Mouse (Mus musculus) lung, embryonic 14.5 days (tissue): ENCODE data around the gene Pabpn1l. TPM values are rescaled to one million over a fixed set of nuclear protein-coding genes. Genes with fewer than 3 reads are reported as not detected.

Source experiments
- ATAC-seq: fragments of 200-750 bp; cut with Nextera tagmentation; 2 replicates; pipeline ENCODE4 v1.8.0; 2017; ENCODE audit warnings: mild to moderate bottlenecking, moderate TSS enrichment, moderate library complexity; ENCODE audit not compliant: insufficient read depth
- DNase-seq: peaks from one replicate; pipeline ENCODE4 v3.0.0-alpha.2; 2015
- H3K27ac ChIP-seq: fragments of 300-500 bp; sonication (generic); 2 replicates; pipeline ENCODE4 v1.5.1; 2014; ENCODE audit warnings: low read depth, mild to moderate bottlenecking, moderate library complexity
- H3K27me3 ChIP-seq: fragments of 300-500 bp; sonication (generic); 2 replicates; pipeline ENCODE4 v1.6.1; 2014; ENCODE audit warnings: low read length, control low read depth; ENCODE audit not compliant: insufficient read depth
- H3K36me3 ChIP-seq: fragments of 300-500 bp; sonication (generic); 2 replicates; pipeline ENCODE4 v1.6.1; 2014; ENCODE audit warnings: control low read depth; ENCODE audit not compliant: insufficient read depth
- H3K4me1 ChIP-seq: fragments of 300-500 bp; sonication (generic); 2 replicates; pipeline ENCODE4 v1.6.1; 2014; ENCODE audit warnings: antibody characterized with exemption, control low read depth; ENCODE audit not compliant: insufficient read depth
- H3K4me2 ChIP-seq: fragments of 300-500 bp; sonication (generic); 2 replicates; pipeline ENCODE4 v1.6.1; 2014; ENCODE audit warnings: mild to moderate bottlenecking
- H3K4me3 ChIP-seq: fragments of 300-500 bp; sonication (generic); 2 replicates; pipeline ENCODE4 v1.5.1; 2014; ENCODE audit warnings: low read depth, low read length
- H3K9ac ChIP-seq: fragments of 300-500 bp; sonication (generic); 2 replicates; pipeline ENCODE4 v1.6.1; 2014
- H3K9me3 ChIP-seq: fragments of 300-500 bp; sonication (generic); 2 replicates; pipeline ENCODE4 v1.6.1; 2016; ENCODE audit warnings: low read depth, low read length, control low read depth
- CTCF ChIP-seq: IDR thresholded peaks from 2 replicates; pipeline ENCODE4 v1.5.1; 2016; ENCODE audit warnings: antibody characterized with exemption, low read depth
- WGBS: fragments of 180-500 bp; shearing (Covaris S2); extraction: QIAGEN DNeasy Blood & Tissue Kit; methylation state at CpG from one replicate; pipeline ENCODE4 v1.1.7; 2014; 5-methylcytosine and 5-hydroxymethylcytosine counted together
- polyA plus RNA-seq: library from polyadenylated mRNA; unstranded; fragments of >200 nt; fragmentation: Nextera tagmentation; extraction: Ambion mirVana; gene quantifications from 2 replicates; pipeline ENCODE4 v1.2.1, GENCODE M21; 2014

Pabpn1l gene
- polyA plus RNA-seq, 1 experiment from 2014 or later: not detected

DNA sequence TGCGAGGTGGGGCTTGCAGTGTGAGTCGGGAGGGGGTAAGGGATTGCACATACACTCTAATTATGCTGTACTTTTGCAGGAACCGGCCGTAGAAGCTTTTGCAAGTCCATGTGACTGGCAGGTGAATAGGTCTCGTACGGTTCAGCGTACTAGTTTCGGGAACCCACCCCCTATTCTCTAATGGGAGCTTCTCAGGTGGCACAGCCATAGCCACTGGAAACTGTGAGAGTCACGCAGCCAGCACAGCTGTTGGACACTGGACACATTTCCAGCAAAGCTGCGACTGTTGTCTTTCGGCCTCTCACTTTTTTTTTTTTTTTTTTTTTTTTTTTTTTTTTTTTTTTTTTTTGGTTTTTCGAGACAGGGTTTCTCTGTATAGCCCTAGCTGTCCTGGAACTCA, 15.7 kb downstream of the Pabpn1l start:
- no peaks in the 10 kb centered on the region for H3K9me3 ChIP-seq
- H3K4me1 ChIP-seq: peaks cover 3% of the 10 kb centered on the region; the same call in 1 of the 2 replicates
- H3K4me2 ChIP-seq: no peak overlapping the region
- no peak for DNase-seq
- no peak overlapping the region for H3K4me3 ChIP-seq
- H3K27me3 ChIP-seq: no peaks in the 10 kb centered on the region
- WGBS: 80% methylated on average over 11 of the region's 12 CpGs
- ATAC-seq: no peak
- TF ChIP-seq CTCF: no peak
- no peak overlapping the region for H3K9ac ChIP-seq
- no peak overlapping the region for H3K27ac ChIP-seq
- no peaks in the 10 kb centered on the region for H3K36me3 ChIP-seq

DNA sequence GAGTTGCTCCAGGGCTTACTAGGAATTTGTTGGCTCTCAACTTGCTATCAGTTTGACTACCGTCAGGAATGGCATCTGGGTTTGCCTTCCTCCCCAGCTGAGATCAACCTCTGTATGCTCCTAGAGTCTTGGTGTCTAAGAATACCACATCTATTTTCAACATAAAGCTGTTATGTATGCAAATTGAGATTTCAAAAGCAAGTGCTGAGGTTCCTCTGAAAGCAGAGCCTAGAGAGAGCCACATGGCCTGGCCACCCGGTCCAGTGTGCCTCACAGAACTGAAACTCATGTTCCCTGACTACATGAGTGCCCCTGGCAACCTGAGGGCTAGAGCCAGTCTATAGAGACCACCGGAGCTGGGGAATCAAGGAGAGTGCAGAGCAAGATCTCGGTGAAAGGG, 17.2 kb downstream of the Pabpn1l start:
- H3K9ac ChIP-seq: no peak overlapping the region
- DNase-seq (no peak), ATAC-seq (no peak)
- no peak overlapping the region for H3K4me2 ChIP-seq
- no peaks in the 10 kb centered on the region for H3K4me1 ChIP-seq
- H3K9me3 ChIP-seq: no peaks in the 10 kb centered on the region
- no peak for TF ChIP-seq CTCF
- H3K4me3 ChIP-seq: no peak overlapping the region
- H3K27ac ChIP-seq: no peak overlapping the region
- H3K36me3 ChIP-seq: no peaks in the 10 kb centered on the region
- no peaks in the 10 kb centered on the region for H3K27me3 ChIP-seq
- WGBS: 71% methylated on average over 4 of the region's 4 CpGs

DNA sequence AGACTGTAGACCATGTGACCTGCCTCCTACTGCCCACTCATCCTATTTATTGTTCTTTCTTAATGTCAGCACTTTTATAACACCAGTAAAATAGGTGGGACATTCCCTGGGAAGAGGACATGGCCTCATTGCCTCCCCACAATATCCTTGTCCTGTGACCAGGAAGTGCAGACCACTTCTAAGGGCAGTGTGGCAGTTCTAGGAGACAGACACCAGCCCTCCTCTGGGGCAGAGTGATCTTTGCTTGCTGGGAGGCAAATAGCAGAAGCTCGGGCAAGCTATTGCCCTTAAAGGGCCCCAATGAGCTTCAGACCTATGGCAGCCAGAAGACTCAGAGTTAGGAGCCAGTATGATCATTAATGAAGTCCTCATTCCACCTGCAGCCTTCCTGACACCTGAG, 17.9 kb downstream of the Pabpn1l start:
- H3K9ac ChIP-seq: no peak overlapping the region

DNA sequence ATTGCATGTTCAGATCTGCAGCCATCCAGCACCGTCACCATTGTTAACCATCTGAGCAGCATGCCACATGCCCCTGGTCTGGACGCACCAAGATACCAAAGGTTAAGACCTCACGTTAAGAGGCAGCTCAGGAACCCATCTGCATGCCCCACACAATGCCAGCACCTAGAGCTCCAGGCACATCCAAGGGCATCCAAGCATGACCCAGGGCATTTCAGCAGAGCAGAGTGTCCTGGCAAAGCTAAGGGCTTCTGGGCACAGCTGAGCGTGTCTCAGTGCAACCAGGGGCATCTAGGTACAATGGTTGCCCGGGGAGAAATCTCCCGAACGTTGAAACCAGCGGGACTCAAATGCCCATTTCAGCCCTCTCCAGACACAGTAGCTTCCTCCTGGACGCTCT, 21.9 kb downstream of the Pabpn1l start:
- Histone ChIP-seq H3K4me2 (no peak overlapping the region), H3K36me3 (0 out of 2 replicates have a peak, but pooled peaks cover 3% of the 10 kb centered on the region), H3K4me3 (no peak overlapping the region), H3K27me3 (no peaks in the 10 kb centered on the region), H3K27ac (no peak overlapping the region), H3K9me3 (no peaks in the 10 kb centered on the region), H3K9ac (no peak overlapping the region), H3K4me1 (no peaks in the 10 kb centered on the region)
- no peak for TF ChIP-seq CTCF
- DNase-seq (no peak), ATAC-seq (no peak)
- 88% methylated on average over 9 of the region's 9 CpGs for WGBS

More for the DNA sequence above, 17.9 kb downstream of the Pabpn1l start:
- Histone ChIP-seq H3K4me3 (no peak overlapping the region), H3K4me1 (no peaks in the 10 kb centered on the region), H3K27ac (no peak overlapping the region), H3K27me3 (no peaks in the 10 kb centered on the region), H3K36me3 (no peaks in the 10 kb centered on the region), H3K9me3 (no peaks in the 10 kb centered on the region), H3K4me2 (no peak overlapping the region)
- ATAC-seq (no peak), DNase-seq (no peak)
- WGBS: 48% methylated on average over 1 of the region's 1 CpGs
- no peak for TF ChIP-seq CTCF

DNA sequence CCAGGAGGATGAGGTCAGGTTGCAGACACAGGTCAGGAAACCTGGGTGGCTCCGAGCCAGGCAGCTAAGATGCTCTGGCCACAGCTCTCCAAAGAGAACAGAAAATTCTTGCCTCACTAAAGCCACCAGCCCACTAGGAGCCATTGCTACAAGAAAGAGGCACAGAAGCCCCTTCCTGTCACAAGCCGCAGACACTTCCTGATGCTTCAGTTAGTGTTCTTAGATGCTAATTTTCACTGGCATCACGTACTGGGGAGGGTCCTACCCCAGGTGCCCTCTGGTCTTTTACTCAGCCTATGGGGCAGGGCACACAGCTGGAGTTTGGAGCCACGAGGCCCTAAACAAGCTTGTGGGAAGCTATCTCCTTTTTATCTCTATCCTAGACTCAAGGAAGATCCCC, 26.5 kb downstream of the Pabpn1l start:
- Histone ChIP-seq H3K4me3 (no peak overlapping the region), H3K27ac (no peak overlapping the region), H3K9ac (no peak overlapping the region), H3K4me1 (no peaks in the 10 kb centered on the region), H3K9me3 (no peaks in the 10 kb centered on the region), H3K36me3 (0 out of 2 replicates have a peak, but pooled peaks cover 3% of the 10 kb centered on the region), H3K27me3 (no peaks in the 10 kb centered on the region), H3K4me2 (no peak overlapping the region)
- 38% methylated on average over 4 of the region's 4 CpGs for WGBS
- ATAC-seq (no peak), DNase-seq (no peak)
- no peak for TF ChIP-seq CTCF

DNA sequence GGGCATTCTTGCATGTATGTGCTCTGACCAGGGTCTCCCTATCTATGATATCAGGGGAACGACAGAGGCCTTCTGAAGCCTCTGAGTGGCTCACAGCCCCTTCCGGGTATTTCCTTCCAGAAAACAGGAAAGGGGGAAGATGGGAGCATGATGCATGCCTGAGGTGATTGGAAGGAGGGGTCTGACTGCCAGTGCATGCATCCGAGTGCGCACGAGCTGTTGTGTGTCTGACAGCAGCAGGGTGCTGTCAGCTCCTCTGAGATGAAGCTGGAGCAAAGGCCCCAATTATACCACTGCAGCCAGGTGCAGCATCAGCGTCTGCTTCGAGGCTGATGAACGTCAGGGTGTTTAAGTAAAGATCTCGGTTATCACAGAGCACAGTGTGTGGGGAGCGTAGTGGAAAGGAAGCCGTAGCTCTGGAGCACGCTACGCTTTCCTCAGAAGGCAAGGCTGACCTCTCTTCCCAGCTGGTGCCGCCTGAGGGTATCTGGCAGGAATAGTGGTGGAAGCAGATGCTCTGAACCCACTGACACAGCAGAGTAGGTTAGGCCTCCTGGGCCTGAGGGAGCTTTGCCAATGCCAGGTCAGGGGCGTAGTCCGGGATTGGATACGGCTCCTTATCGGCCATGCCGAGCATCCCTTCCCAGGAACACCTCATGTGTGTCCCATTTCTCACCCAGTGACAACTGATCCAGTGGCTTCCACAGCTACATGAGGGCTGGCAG, 28.6 kb downstream of the Pabpn1l start:
- Histone ChIP-seq H3K27ac (no peak overlapping the region), H3K36me3 (0 out of 2 replicates have a peak, but pooled peaks cover 3% of the 10 kb centered on the region), H3K27me3 (no peaks in the 10 kb centered on the region), H3K4me3 (no peak overlapping the region), H3K9ac (no peak overlapping the region), H3K9me3 (no peaks in the 10 kb centered on the region), H3K4me2 (no peak overlapping the region), H3K4me1 (no peaks in the 10 kb centered on the region)
- ATAC-seq (no peak), DNase-seq (no peak)
- TF ChIP-seq CTCF: no peak
- WGBS: 67% methylated on average over 19 of the region's 19 CpGs

DNA sequence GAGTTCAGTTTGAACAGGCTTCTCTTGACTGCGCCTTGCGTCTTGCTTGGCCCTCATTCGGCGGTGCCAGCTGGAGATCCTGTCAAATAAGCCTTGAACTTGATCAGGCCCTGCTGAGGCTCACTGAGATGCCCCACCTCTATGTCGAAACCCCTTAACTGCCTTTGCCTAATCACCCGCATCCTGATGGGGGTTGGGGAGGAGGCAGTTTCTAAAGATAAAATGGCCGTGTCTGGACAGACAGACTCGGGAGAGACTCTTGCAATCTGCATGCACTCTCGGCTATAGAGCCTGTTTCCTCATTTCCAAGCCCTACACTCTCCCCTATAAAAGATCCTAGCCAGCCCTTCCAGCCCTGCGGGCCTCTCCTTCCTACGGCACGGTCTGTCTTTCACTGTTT, 29.3 kb downstream of the Pabpn1l start:
- Histone ChIP-seq H3K4me1 (no peaks in the 10 kb centered on the region), H3K4me2 (no peak overlapping the region), H3K27ac (no peak overlapping the region), H3K4me3 (no peak overlapping the region), H3K27me3 (no peaks in the 10 kb centered on the region), H3K36me3 (0 out of 2 replicates have a peak, but pooled peaks cover 3% of the 10 kb centered on the region), H3K9me3 (no peaks in the 10 kb centered on the region), H3K9ac (no peak overlapping the region)
- TF ChIP-seq CTCF: no peak
- DNase-seq: no peak
- ATAC-seq: no peak
- WGBS: 49% methylated on average over 12 of the region's 12 CpGs

DNA sequence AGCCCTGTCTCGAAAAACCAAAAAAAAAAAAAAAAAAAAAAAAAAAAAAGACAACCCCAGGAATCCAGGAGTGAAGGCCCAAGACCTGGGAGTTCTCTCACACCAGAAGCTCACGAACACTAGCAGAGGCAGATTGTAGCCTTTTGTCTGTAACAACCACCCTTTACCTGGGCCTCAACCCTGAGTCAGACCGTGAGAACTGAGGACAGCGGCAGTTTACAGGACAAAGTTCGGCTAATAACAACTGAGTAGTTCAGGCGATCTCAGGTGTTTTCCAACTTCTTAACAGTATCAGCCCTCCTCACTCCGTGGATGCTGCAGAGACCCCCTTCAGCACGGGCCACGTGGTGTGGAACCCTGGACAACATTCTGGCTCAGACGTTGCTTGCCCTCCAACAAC, 35.8 kb downstream of the Pabpn1l start:
- Histone ChIP-seq H3K4me3 (no peak overlapping the region), H3K4me2 (no peak overlapping the region), H3K36me3 (no peaks in the 10 kb centered on the region), H3K27ac (no peak overlapping the region), H3K27me3 (no peaks in the 10 kb centered on the region), H3K9me3 (no peaks in the 10 kb centered on the region), H3K4me1 (no peaks in the 10 kb centered on the region), H3K9ac (no peak overlapping the region)
- WGBS: 78% methylated on average over 10 of the region's 10 CpGs
- ATAC-seq: no peak
- DNase-seq: no peak
- no peak for TF ChIP-seq CTCF
